ENCODE assay signal across 17 mouse cellular contexts in the genomic region with DNA sequence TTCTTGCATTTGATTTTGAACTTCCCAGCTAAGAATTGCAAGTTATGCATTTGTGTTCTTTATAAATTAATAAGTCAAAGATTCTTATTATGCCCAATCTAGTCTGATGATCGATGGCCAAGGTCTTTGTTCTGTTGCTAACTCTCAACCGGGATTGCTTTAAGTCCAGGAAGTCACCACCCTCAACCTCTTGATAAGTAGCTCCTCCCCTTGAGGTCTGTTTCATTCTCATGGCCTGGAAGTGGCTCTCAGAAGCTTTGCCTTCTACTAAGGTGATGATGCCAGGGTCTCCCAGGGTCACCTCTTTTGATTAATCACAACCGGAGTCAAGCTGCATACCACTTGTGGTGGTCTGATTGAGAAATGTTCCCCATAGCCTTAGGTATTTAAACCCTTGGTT.
"Had no signal": no experiment of that assay in that cellular context is flagged by ENCODE, and none has a peak within 500 bp of the region (broad histone marks: within the 10 kb centered on the region; RNA-seq: fewer than 3 reads in every experiment).

No protein-coding gene starts in this region.

- H3K27ac ChIP-seq: kidney, postnatal 0 days; limb, embryonic 12.5 days; liver, embryonic 13.5 days; lung, embryonic 15.5 days; midbrain, embryonic 10.5 days; neural tube, embryonic 12.5 days had no signal

- H3K4me3 ChIP-seq: limb, embryonic 12.5 days; liver, embryonic 13.5 days; lung, embryonic 15.5 days; midbrain, embryonic 10.5 days; myocyte; neural tube, embryonic 12.5 days had no signal

- DNase-seq: kidney, adult 8-10 months; kidney, postnatal 36 days; layer of hippocampus, adult 9-11 months; layer of hippocampus, postnatal 36 days; liver; liver, embryonic 13.5 days; liver, postnatal 0 days; lung, postnatal 14 days; midbrain, embryonic 14.5 days; right cerebral cortex, postnatal 14 days; thymus, postnatal 4 days had no signal

- H3K36me3 ChIP-seq: limb, embryonic 12.5 days; liver, embryonic 13.5 days; lung, embryonic 15.5 days; midbrain, embryonic 10.5 days; neural tube, embryonic 12.5 days had no signal

- H3K27me3 ChIP-seq: limb, embryonic 12.5 days; liver, embryonic 13.5 days; lung, embryonic 15.5 days; neural tube, embryonic 12.5 days had no signal
